Mouse (Mus musculus): ENCODE measurements at regions not wholly inside any gene's neighbourhood (a gene's known extent, or its start where the extent isn't known, plus 50 kb on each side); places are given as distances from the start of the nearest gene placed in this dataset.

GRCm38 (mm10) chr4:82193905-82194304 is 511.6 kb downstream of the Nfib start:
- TF ChIP-seq CTCF (IDR thresholded peaks at IDR 0.05) = no peak
- no peak for TF ChIP-seq EP300 (IDR thresholded peaks at IDR 0.05)

Measured in lung, postnatal 0 days (tissue).